Mouse (Mus musculus) MEL (cell line): ENCODE results near the gene Ppp2ca. TPM values are rescaled to one million over a fixed set of nuclear protein-coding genes. Genes with fewer than 3 reads are reported as not detected.

Experiments
- DNase-seq: peaks from one replicate; pipeline ENCODE4 v3.0.0; 2011; ENCODE audit warnings: low read depth, low spot score
- H3K27ac ChIP-seq: 2 replicates; pipeline ENCODE4 v1.5.1; 2012; ENCODE audit warnings: low read depth, mild to moderate bottlenecking, control low read depth, low read length, moderate library complexity; ENCODE audit not compliant: control insufficient read depth
- H3K27me3 ChIP-seq, 2 experiments: fragments of 150-350 bp in 1 of 2; sonication (generic) in 1 of 2; 2 replicates each; pipeline ENCODE4 v1.6.1; 2012; ENCODE audit warnings: low read length in 2 of 2, mild to moderate bottlenecking in 2 of 2, improper control_type of control experiment in 1 of 2, moderate library complexity in 1 of 2; ENCODE audit not compliant: insufficient read depth in 2 of 2, control insufficient read depth in 1 of 2
- H3K36me3 ChIP-seq, 2 experiments: 2 replicates each; pipeline ENCODE4 v1.6.1; 2012 to 2014; ENCODE audit warnings: low read length in 2 of 2, improper control_type of control experiment in 1 of 2, inconsistent platforms in 1 of 2, mild to moderate bottlenecking in 1 of 2; ENCODE audit not compliant: insufficient read depth in 2 of 2, control insufficient read depth in 1 of 2
- H3K4me1 ChIP-seq, 2 experiments: fragments of 150-350 bp in 1 of 2; sonication (generic) in 1 of 2; 2 replicates each; pipeline ENCODE4 v1.6.1; 2012; ENCODE audit warnings: low read length in 2 of 2, improper control_type of control experiment in 1 of 2, mild to moderate bottlenecking in 1 of 2; ENCODE audit not compliant: insufficient read depth in 2 of 2, control insufficient read depth in 1 of 2
- H3K4me3 ChIP-seq, 2 experiments: fragments of 150-350 bp in 1 of 2; sonication (generic) in 1 of 2; 2 replicates each; pipeline ENCODE4 v1.5.1; 2012; ENCODE audit warnings: low read depth in 2 of 2, low read length in 2 of 2, mild to moderate bottlenecking in 2 of 2, moderate library complexity in 2 of 2, control low read depth in 1 of 2, improper control_type of control experiment in 1 of 2; ENCODE audit not compliant: control insufficient read depth in 1 of 2, insufficient read depth in 1 of 2
- H3K79me2 ChIP-seq: 2 replicates; pipeline ENCODE4 v1.6.1; 2012; ENCODE audit warnings: mild to moderate bottlenecking, low read length, moderate library complexity; ENCODE audit not compliant: control insufficient read depth, poor library complexity, insufficient read depth
- H3K9ac ChIP-seq: 2 replicates; pipeline ENCODE4 v1.6.1; 2012; ENCODE audit warnings: low read depth, mild to moderate bottlenecking, control low read depth, low read length, moderate library complexity; ENCODE audit not compliant: control insufficient read depth, poor library complexity, severe bottlenecking
- H3K9me3 ChIP-seq: fragments of 150-350 bp; sonication (generic); replicated peaks from 2 replicates; pipeline ENCODE4 v1.6.1; 2012; ENCODE audit warnings: mild to moderate bottlenecking, low read length, improper control_type of control experiment, moderate library complexity; ENCODE audit not compliant: insufficient read depth
- CTCF ChIP-seq, 3 experiments: IDR thresholded peaks in 2 of 3; conservative IDR thresholded peaks in 1 of 3; 2 replicates each; pipeline ENCODE4 v1.5.1; 2011 to 2012; ENCODE audit warnings: low read length in 3 of 3, low read depth in 2 of 3, mild to moderate bottlenecking in 2 of 3, improper control_type of control experiment in 1 of 3, inconsistent platforms in 1 of 3, mixed read lengths in 1 of 3, moderate library complexity in 1 of 3; ENCODE audit not compliant: control insufficient read depth in 1 of 3, insufficient read depth in 1 of 3, poor library complexity in 1 of 3, severe bottlenecking in 1 of 3
- ELF1 ChIP-seq: IDR thresholded peaks from 2 replicates; pipeline ENCODE4 v1.6.1; 2014; ENCODE audit warnings: low read depth, mild to moderate bottlenecking, inconsistent platforms, low read length, improper control_type of control experiment, moderate library complexity
- GABPA ChIP-seq: IDR thresholded peaks from 2 replicates; pipeline ENCODE4 v1.6.1; 2012; ENCODE audit warnings: low read depth, mild to moderate bottlenecking, inconsistent platforms, low read length, improper control_type of control experiment, moderate library complexity
- HCFC1 ChIP-seq: IDR thresholded peaks from 2 replicates; pipeline ENCODE4 v1.6.1; 2012; ENCODE audit warnings: low read depth, mild to moderate bottlenecking, inconsistent platforms, low read length, improper control_type of control experiment, moderate library complexity
- MAX ChIP-seq: IDR thresholded peaks from 2 replicates; pipeline ENCODE4 v1.6.1; 2011; ENCODE audit warnings: low read length, improper control_type of control experiment
- MEF2A ChIP-seq: IDR thresholded peaks from 2 replicates; pipeline ENCODE4 v1.6.1; 2014; ENCODE audit warnings: low read depth, mild to moderate bottlenecking, inconsistent platforms, low read length, improper control_type of control experiment; ENCODE audit not compliant: poor library complexity, insufficient replicate concordance, severe bottlenecking; ENCODE audit errors: extremely low read depth
- POLR2A ChIP-seq, 2 experiments: IDR thresholded peaks; 2 replicates each; pipeline ENCODE4 v1.6.1; 2011 to 2012; ENCODE audit warnings: low read length in 2 of 2, mild to moderate bottlenecking in 2 of 2, control low read depth in 1 of 2, improper control_type of control experiment in 1 of 2, low read depth in 1 of 2, moderate library complexity in 1 of 2; ENCODE audit not compliant: control insufficient read depth in 1 of 2, insufficient read depth in 1 of 2, poor library complexity in 1 of 2
- POLR2AphosphoS2 ChIP-seq: IDR thresholded peaks from 2 replicates; pipeline ENCODE4 v1.6.1; 2011; ENCODE audit warnings: low read length, improper control_type of control experiment
- SMC3 ChIP-seq: IDR thresholded peaks from 2 replicates; pipeline ENCODE4 v1.6.1; 2011; ENCODE audit warnings: low read depth, low read length, improper control_type of control experiment
- ZC3H11A ChIP-seq: IDR thresholded peaks from 2 replicates; pipeline ENCODE4 v1.6.1; 2012; ENCODE audit warnings: low read depth, mild to moderate bottlenecking, inconsistent platforms, low read length, improper control_type of control experiment
- ZKSCAN1 ChIP-seq: IDR thresholded peaks from 2 replicates; pipeline ENCODE4 v1.6.1; 2012; ENCODE audit warnings: low read depth, mild to moderate bottlenecking, inconsistent platforms, low read length, improper control_type of control experiment, moderate library complexity
- ZMIZ1 ChIP-seq: IDR thresholded peaks from 2 replicates; pipeline ENCODE4 v1.6.1; 2012; ENCODE audit warnings: low read depth, mild to moderate bottlenecking, inconsistent platforms, low read length, improper control_type of control experiment, moderate library complexity
- polyA plus RNA-seq, 2 experiments: library from polyadenylated mRNA; stranded (reverse) in 1 of 2; unstranded in 1 of 2; fragments of >175 nt in 1 of 2; fragments of >200 nt in 1 of 2; gene quantifications; 2 replicates each; pipeline versions ENCODE4 v1.2.1 to v1.2.4; 2012; ENCODE audit warnings: low replicate concordance in 2 of 2, low read depth in 1 of 2; ENCODE audit not compliant: insufficient read length in 2 of 2, insufficient read depth in 1 of 2, missing spikeins in 1 of 2
- total RNA-seq: library from RNA; depleted of rRNA; stranded (reverse); fragments of 300-350 nt; gene quantifications from 2 replicates; pipeline ENCODE4 v1.2.3, GENCODE M21; 2012

Gene Ppp2ca
- total and polyA plus RNA-seq, 3 experiments: 78.2 to 113 (median 102) TPM

GRCm38 (mm10) chr11:52128316-52129061 lies 30.0 kb downstream of the Ppp2ca start:
- peaks cover 0 to 9% of the 10 kb centered on the region in 2 experiments; a peak in 2 of 4 replicates for H3K36me3 ChIP-seq

GRCm38 (mm10) chr11:52129171-52129570 lies 30.7 kb downstream of the Ppp2ca start:
- H3K4me1 ChIP-seq: 0 out of 4 replicates have a peak, but pooled peaks cover 0 to 3% of the 10 kb centered on the region in 2 experiments
- H3K4me3 ChIP-seq: no peak overlapping the region
- H3K9me3 ChIP-seq: no peaks in the 10 kb centered on the region
- no peaks in the 10 kb centered on the region for H3K27me3 ChIP-seq
- peaks cover 0 to 2% of the 10 kb centered on the region in 2 experiments; a peak in 2 of 4 replicates for H3K36me3 ChIP-seq
- H3K79me2 ChIP-seq: no peaks in the 10 kb centered on the region
- TF ChIP-seq CTCF (IDR thresholded peaks at IDR 0.05 in 2 of 3, conservative IDR thresholded peaks at IDR 0.05 in 1 of 3; ENCODE audit: control insufficient read depth in 1 of 3, insufficient read depth in 1 of 3, low read depth in 2 of 3, low read length in 3 of 3, poor library complexity in 1 of 3, severe bottlenecking in 1 of 3) (peak; percentile 25 to 36 (median 35)), ELF1 (no peak), ZKSCAN1 (no peak), POLR2A (IDR thresholded peaks at IDR 0.05; ENCODE audit: control insufficient read depth in 1 of 2, insufficient read depth in 1 of 2, low read depth in 1 of 2, low read length in 2 of 2, poor library complexity in 1 of 2) (no peak), GABPA (no peak), MEF2A (no peak), SMC3 (peak; percentile 35), POLR2AphosphoS2 (0 out of 2 replicates have a peak, but pooled peaks have one; percentile 36), HCFC1 (no peak), ZMIZ1 (0 out of 2 replicates have a peak, but pooled peaks have one; percentile 40), ZC3H11A (peak; percentile 12; the same call in 1 of the 2 replicates)
- TF ChIP-seq, all 39 proteins: peak for 5
- Histone ChIP-seq H3K27ac (no peak overlapping the region), H3K9ac (no peak overlapping the region)
- peak; percentile 44 for DNase-seq

More at GRCm38 (mm10) chr11:52128316-52129061, 30.0 kb downstream of the Ppp2ca start:
- Histone ChIP-seq H3K4me1 (0 out of 4 replicates have a peak, but pooled peaks cover 0 to 3% of the 10 kb centered on the region in 2 experiments), H3K9ac (no peak overlapping the region), H3K27me3 (no peaks in the 10 kb centered on the region), H3K79me2 (no peaks in the 10 kb centered on the region), H3K9me3 (no peaks in the 10 kb centered on the region), H3K4me3 (no peak overlapping the region), H3K27ac (no peak overlapping the region)
- DNase-seq: peak; percentile 29
- no peak for TF ChIP-seq MAX
- TF ChIP-seq POLR2AphosphoS2: peak; percentile 48
